Mouse (Mus musculus) embryonic fibroblast, embryonic 13.5 days (primary cell): ENCODE measurements around the gene 2210010C04Rik. TPM values are rescaled to one million over a fixed set of nuclear protein-coding genes. Genes with fewer than 3 reads are reported as not detected.

Experiments used
- H3K27ac ChIP-seq: 2 replicates; pipeline ENCODE4 v1.5.1; 2012; ENCODE audit warnings: low read length, control low read depth, inconsistent platforms; ENCODE audit not compliant: insufficient read depth
- H3K4me1 ChIP-seq: 2 replicates; pipeline ENCODE4 v1.6.1; 2011; ENCODE audit warnings: low read length; ENCODE audit not compliant: control insufficient read depth, insufficient read depth
- H3K4me3 ChIP-seq: 2 replicates; pipeline ENCODE4 v1.5.1; 2011; ENCODE audit warnings: mild to moderate bottlenecking, control low read depth, low read length; ENCODE audit not compliant: insufficient read depth
- CTCF ChIP-seq: IDR thresholded peaks from 2 replicates; pipeline ENCODE4 v1.5.1; 2011; ENCODE audit warnings: mild to moderate bottlenecking, control low read depth, low read length, moderate library complexity, borderline replicate concordance; ENCODE audit not compliant: insufficient read depth
- POLR2A ChIP-seq: IDR thresholded peaks from 2 replicates; pipeline ENCODE4 v1.6.1; 2011; ENCODE audit warnings: low read depth, mild to moderate bottlenecking, control low read depth, low read length, moderate library complexity
- polyA plus RNA-seq: library from polyadenylated mRNA; stranded (reverse); fragments of >200 nt; gene quantifications from 2 replicates; pipeline ENCODE4 v1.2.4, GENCODE M21; 2011; ENCODE audit warnings: low read depth; ENCODE audit not compliant: missing spikeins, insufficient read length

Gene 2210010C04Rik
- polyA plus RNA-seq, 1 experiment = not detected

- Histone ChIP-seq H3K4me3 (no peak overlapping the region), H3K4me1 (no peaks in the 10 kb centered on the region), H3K27ac (no peak overlapping the region)
- no peak for TF ChIP-seq POLR2A
These were observed 19.1 kb upstream of the 2210010C04Rik start for GRCm38 (mm10) chr6:41054379-41054778.

GRCm38 (mm10) chr6:41051824-41052223 lies 16.5 kb upstream of the 2210010C04Rik start:
- H3K4me1 ChIP-seq = no peaks in the 10 kb centered on the region; the same call in 1 of the 2 replicates
- TF ChIP-seq POLR2A = no peak
- H3K27ac ChIP-seq = peak overlapping the region; percentile 23; the same call in 1 of the 2 replicates
- H3K4me3 ChIP-seq = no peak overlapping the region

GRCm38 (mm10) chr6:41048602-41049001 lies 13.3 kb upstream of the 2210010C04Rik start:
- Histone ChIP-seq H3K27ac (no peak overlapping the region), H3K4me3 (no peak overlapping the region), H3K4me1 (no peaks in the 10 kb centered on the region; the same call in 1 of the 2 replicates)
- TF ChIP-seq CTCF (no peak), POLR2A (no peak)

DNA sequence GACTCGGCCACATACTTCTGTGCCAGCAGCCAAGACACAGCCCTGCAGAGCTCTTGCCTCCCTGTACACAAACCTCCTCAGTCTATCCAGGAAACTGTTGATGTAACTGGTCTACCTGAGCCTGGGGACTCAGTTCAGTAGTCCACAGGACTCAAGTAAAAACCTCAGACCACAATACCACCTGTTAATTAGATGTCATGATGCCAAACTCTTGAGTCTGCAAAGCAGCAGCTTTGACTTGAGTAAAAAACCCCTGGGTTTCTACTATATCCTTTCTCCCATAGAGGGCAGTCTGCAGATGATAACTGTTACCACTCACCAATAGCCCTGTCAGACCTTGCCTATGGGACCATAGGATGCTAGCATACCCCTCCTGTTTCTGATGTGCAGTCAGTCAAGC lies 12.7 kb upstream of the 2210010C04Rik start:
- TF ChIP-seq POLR2A (no peak), CTCF (no peak)
- no peak overlapping the region for H3K4me3 ChIP-seq
- H3K27ac ChIP-seq = 0 out of 2 replicates have a peak overlapping the region, but pooled peaks have one; percentile 19
- H3K4me1 ChIP-seq = no peaks in the 10 kb centered on the region; the same call in 1 of the 2 replicates

DNA sequence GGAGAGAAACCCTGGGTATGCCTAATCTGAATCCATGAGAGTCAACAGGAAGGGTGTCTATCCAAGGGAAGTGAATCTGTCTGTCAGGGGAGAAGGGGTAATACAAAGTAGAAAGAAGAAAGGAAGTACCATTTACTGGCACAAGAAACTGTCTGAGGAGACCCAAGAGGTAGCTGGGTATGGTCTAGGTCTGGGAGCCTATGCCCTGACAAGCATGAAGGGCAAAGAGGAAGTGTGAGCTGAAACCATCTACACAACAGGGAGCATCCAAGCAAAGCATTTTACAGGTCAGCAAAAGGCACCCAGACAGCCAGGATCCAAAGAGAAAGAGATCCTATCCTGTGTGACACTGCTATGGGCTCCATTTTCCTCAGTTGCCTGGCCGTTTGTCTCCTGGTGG lies 11.9 kb upstream of the 2210010C04Rik start:
- H3K4me1 ChIP-seq = no peaks in the 10 kb centered on the region; the same call in 1 of the 2 replicates
- no peak overlapping the region for H3K4me3 ChIP-seq
- H3K27ac ChIP-seq = no peak overlapping the region
- TF ChIP-seq POLR2A (no peak), CTCF (no peak)

DNA sequence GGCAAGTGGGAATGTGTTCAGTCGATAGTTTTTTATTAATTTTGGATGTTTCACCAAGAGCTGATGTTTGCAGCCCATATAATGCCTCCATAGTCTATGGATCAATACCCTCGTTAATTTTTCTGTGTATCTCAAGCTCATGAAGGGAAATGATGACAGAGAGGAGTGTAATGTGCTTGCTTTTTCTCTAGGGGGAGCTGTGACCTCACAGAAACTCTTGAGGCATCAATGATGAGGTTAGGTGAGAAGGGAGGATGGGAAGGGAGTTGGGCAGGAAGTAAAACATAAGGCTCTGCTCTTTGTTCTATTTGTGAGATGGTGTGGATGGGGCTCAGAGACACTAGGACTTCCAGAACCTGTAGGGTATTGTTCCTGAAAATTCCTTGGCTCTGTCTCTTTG lies 11.2 kb upstream of the 2210010C04Rik start:
- Histone ChIP-seq H3K4me3 (no peak overlapping the region), H3K27ac (no peak overlapping the region), H3K4me1 (no peaks in the 10 kb centered on the region; the same call in 1 of the 2 replicates)
- TF ChIP-seq POLR2A (no peak), CTCF (no peak)

DNA sequence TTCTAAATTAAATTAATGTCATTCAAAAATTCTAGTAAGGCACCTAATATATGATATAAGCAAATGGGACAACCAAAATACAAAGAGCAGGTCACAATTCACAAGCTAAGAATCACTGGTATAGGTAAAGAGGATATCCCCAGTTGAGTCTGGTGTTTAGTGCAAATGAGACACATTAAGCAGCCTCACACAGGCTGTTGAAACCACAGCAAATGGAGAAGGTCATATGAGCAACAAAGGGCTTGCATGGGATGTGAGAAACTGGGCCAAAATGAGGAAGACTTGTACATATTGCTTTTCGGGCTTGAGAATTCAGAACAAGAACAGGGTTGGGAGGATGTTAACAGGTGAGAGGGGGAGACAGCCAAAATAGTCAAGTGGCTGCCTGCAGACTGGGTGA lies 9.4 kb upstream of the 2210010C04Rik start:
- no peak overlapping the region for H3K4me3 ChIP-seq
- no peak overlapping the region for H3K27ac ChIP-seq
- TF ChIP-seq CTCF = no peak
- no peak for TF ChIP-seq POLR2A
- H3K4me1 ChIP-seq = no peaks in the 10 kb centered on the region; the same call in 1 of the 2 replicates

GRCm38 (mm10) chr6:41044314-41044713 lies 9.0 kb upstream of the 2210010C04Rik start:
- Histone ChIP-seq H3K27ac (no peak overlapping the region), H3K4me1 (no peaks in the 10 kb centered on the region; the same call in 1 of the 2 replicates), H3K4me3 (no peak overlapping the region)
- no peak for TF ChIP-seq CTCF
- no peak for TF ChIP-seq POLR2A

- Histone ChIP-seq H3K4me3 (no peak overlapping the region), H3K4me1 (no peaks in the 10 kb centered on the region), H3K27ac (no peak overlapping the region)
- TF ChIP-seq CTCF = no peak
- no peak for TF ChIP-seq POLR2A
These were observed 2.5 kb downstream of the 2210010C04Rik start for GRCm38 (mm10) chr6:41032802-41033201.

- no peak for TF ChIP-seq CTCF
- Histone ChIP-seq H3K4me1 (no peaks in the 10 kb centered on the region), H3K4me3 (no peak overlapping the region), H3K27ac (no peak overlapping the region)
These were observed 3.1 kb downstream of the 2210010C04Rik start for GRCm38 (mm10) chr6:41032231-41032630.

DNA sequence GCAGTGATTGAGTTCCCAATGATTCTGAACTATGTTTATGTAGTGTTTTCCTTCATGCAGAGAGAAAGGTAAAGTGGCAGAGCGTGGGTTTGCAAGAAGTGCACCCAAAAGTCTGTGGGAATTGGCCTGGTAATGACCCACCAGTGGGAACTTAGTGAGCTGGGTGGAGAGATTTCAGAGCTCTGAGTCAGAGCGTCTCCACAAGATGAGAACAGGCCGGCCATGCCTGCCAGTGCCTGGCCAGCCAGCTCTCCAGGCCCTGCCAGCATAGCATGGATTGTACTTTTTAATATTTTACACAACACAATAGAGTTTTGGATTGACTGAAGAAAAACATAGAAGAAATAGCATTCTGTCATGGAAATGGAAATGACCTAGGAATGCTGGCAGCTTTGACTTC lies 4.5 kb downstream of the 2210010C04Rik start:
- TF ChIP-seq CTCF (no peak), POLR2A (no peak)
- Histone ChIP-seq H3K4me3 (no peak overlapping the region), H3K27ac (0 out of 2 replicates have a peak overlapping the region, but pooled peaks have one; percentile 32), H3K4me1 (peaks cover 8% of the 10 kb centered on the region)
